Mouse (Mus musculus) large intestine, adult 2 months (tissue): ENCODE measurements around the gene Scn1b. TPM values are rescaled to one million over a fixed set of nuclear protein-coding genes. Genes with fewer than 3 reads are reported as not detected.

Experiments
- DNase-seq: peaks from one replicate; pipeline ENCODE4 v3.0.0-alpha.2; 2012; ENCODE audit warnings: low read depth, low spot score
- WGBS: fragments of 180-500 bp; shearing (Covaris S2); methylation state at CpG from one replicate; pipeline ENCODE4 v1.1.7; 2018; 5-methylcytosine and 5-hydroxymethylcytosine counted together
- polyA plus RNA-seq: library from polyadenylated mRNA; depleted of rRNA; stranded (reverse); fragments of >200 nt; gene quantifications from 2 replicates; pipeline ENCODE4 v1.2.3, GENCODE M21; 2012; rRNA removed

Gene Scn1b
- polyA plus RNA-seq, 1 experiment, result 15.5 TPM

DNA sequence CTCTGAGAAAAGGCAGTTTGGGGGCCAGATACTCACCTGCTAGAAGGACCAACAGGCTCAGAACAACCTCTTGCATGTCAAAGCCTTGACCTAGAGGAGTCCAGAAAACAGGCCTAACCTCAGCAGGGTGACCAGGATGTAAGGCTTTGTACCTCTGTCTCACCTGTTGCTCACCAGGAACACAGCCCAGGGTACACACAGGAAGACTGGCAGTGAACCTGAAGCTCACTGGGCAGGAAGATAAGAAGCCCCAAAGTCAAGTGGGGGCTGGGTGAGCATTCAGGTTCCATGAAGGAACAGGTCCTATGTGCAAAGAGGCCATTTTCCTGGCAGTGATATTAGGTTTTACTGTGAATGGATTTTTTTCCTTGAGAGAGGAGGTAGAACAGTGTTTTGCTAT is 53.3 kb downstream of the Scn1b start:
- no peak for DNase-seq

GRCm38 (mm10) chr7:31072326-31072725 is 54.5 kb downstream of the Scn1b start:
- no peak for DNase-seq
- 19% methylated on average over 9 of the region's 9 CpGs for WGBS

GRCm38 (mm10) chr7:31070324-31070723 is 56.5 kb downstream of the Scn1b start:
- DNase-seq, result no peak
- 87% methylated on average over 6 of the region's 6 CpGs for WGBS

- WGBS, result 85% methylated on average over 14 of the region's 14 CpGs
- DNase-seq, result no peak
These were observed 57.3 kb downstream of the Scn1b start for GRCm38 (mm10) chr7:31069491-31069890.

- WGBS, result 35% methylated on average over 5 of the region's 5 CpGs
- DNase-seq, result no peak
These were observed 59.0 kb downstream of the Scn1b start for GRCm38 (mm10) chr7:31067836-31068235.

Other genes with a start within 250 kb of the Scn1b start
- 15.1 and 20.1 TPM in 2 replicates for gene Cd22, start 246.7 kb downstream of the Scn1b start, polyA plus RNA-seq
- gene Mag, start 212.1 kb downstream of the Scn1b start, polyA plus RNA-seq, result 0.51 and 1.2 TPM in 2 replicates
- gene Hamp2, start 202.3 kb downstream of the Scn1b start, polyA plus RNA-seq, result 0.61 and 0.71 TPM in 2 replicates
- gene Hamp, start 183.0 kb downstream of the Scn1b start, polyA plus RNA-seq, result 1.7 and 3.2 TPM in 2 replicates
- 55.1 and 74.9 TPM in 2 replicates for gene Usf2, start 170.2 kb downstream of the Scn1b start, polyA plus RNA-seq
- 392 and 435 TPM in 2 replicates for gene Lsr, start 153.5 kb downstream of the Scn1b start, polyA plus RNA-seq
- 12.1 and 13.5 TPM in 2 replicates for gene Fam187b, start 153.2 kb downstream of the Scn1b start, polyA plus RNA-seq
- gene Fxyd5, start 84.5 kb downstream of the Scn1b start, polyA plus RNA-seq, result 49.2 and 54.5 TPM in 2 replicates
- gene Fxyd7, start 75.5 kb downstream of the Scn1b start, polyA plus RNA-seq, result 2.6 and 4.2 TPM in 2 replicates
- 80.0 and 106 TPM in 2 replicates for gene Fxyd1, start 69.8 kb downstream of the Scn1b start, polyA plus RNA-seq
- 2.9 and 3.5 TPM in 2 replicates for gene Lgi4, start 67.7 kb downstream of the Scn1b start, polyA plus RNA-seq
- gene Fxyd3, start 50.3 kb downstream of the Scn1b start, polyA plus RNA-seq, result 46.5 and 63.0 TPM in 2 replicates
- gene Hpn, start 11.7 kb downstream of the Scn1b start, polyA plus RNA-seq, result 3.8 and 4.1 TPM in 2 replicates
- 45.0 and 47.4 TPM in 2 replicates for gene Gramd1a, start 28.9 kb upstream of the Scn1b start, polyA plus RNA-seq
- not detected in 2 replicates for gene Scgb2b2, start 163.5 kb upstream of the Scn1b start, polyA plus RNA-seq
- not detected in 2 replicates for gene Scgb1b2, start 164.8 kb upstream of the Scn1b start, polyA plus RNA-seq
- not detected in 2 replicates for gene Scgb2b3, start 235.1 kb upstream of the Scn1b start, polyA plus RNA-seq
- gene Scgb1b3, start 248.6 kb upstream of the Scn1b start, polyA plus RNA-seq, result not detected in 2 replicates